Mouse (Mus musculus): ENCODE measurements around the gene Smok2a. TPM values are rescaled to one million over a fixed set of nuclear protein-coding genes. Genes with fewer than 3 reads are reported as not detected.
"Not testable (repeated sequence)": the region's sequence is repeated elsewhere in the genome, so short reads cannot be mapped to it uniquely, and the experiment has no call there.

The Smok2a gene
- polyA plus RNA-seq, 1 experiment from 2014 or later, result not detected

- H3K27ac ChIP-seq (ENCODE audit: low read depth, low read length); H3K27me3 ChIP-seq (replicated peaks; ENCODE audit: control insufficient read depth, insufficient read depth, low read length); H3K4me1 ChIP-seq (ENCODE audit: control insufficient read depth, insufficient read depth, low read length); H3K4me3 ChIP-seq (ENCODE audit: low read depth, low read length); H3K4me2 ChIP-seq (ENCODE audit: low read length); H3K9ac ChIP-seq (ENCODE audit: low read length); DNase-seq (ENCODE audit: low spot score); ATAC-seq; H3K36me3 ChIP-seq (ENCODE audit: control insufficient read depth, insufficient read depth, low read length): not testable (repeated sequence)
- peaks cover 20% of the 10 kb centered on the region for H3K9me3 ChIP-seq (replicated peaks; ENCODE audit: control insufficient read depth, low read length)
- 81% methylated on average over 1 of the region's 1 CpGs for WGBS
Observed at GRCm38 (mm10) chr17:13205247-13205646, 15.7 kb upstream of the Smok2a start.

GRCm38 (mm10) chr17:13206491-13206890, 14.5 kb upstream of the Smok2a start:
- no peaks in the 10 kb centered on the region for H3K27me3 ChIP-seq (replicated peaks; ENCODE audit: control insufficient read depth, insufficient read depth, low read length)
- DNase-seq (ENCODE audit: low spot score), result no peak
- no peaks in the 10 kb centered on the region for H3K4me1 ChIP-seq (ENCODE audit: control insufficient read depth, insufficient read depth, low read length)
- no peak overlapping the region for H3K9ac ChIP-seq (ENCODE audit: low read length)
- H3K4me3 ChIP-seq (ENCODE audit: low read depth, low read length), result no peak overlapping the region
- ATAC-seq, result no peak
- no peaks in the 10 kb centered on the region for H3K36me3 ChIP-seq (ENCODE audit: control insufficient read depth, insufficient read depth, low read length)
- no peak overlapping the region for H3K4me2 ChIP-seq (ENCODE audit: low read length)
- no peak overlapping the region for H3K27ac ChIP-seq (ENCODE audit: low read depth, low read length)
- 89% methylated on average over 2 of the region's 2 CpGs for WGBS
- H3K9me3 ChIP-seq (replicated peaks; ENCODE audit: control insufficient read depth, low read length), result peaks cover 16% of the 10 kb centered on the region

- H3K4me3 ChIP-seq (ENCODE audit: low read depth, low read length); H3K27me3 ChIP-seq (replicated peaks; ENCODE audit: control insufficient read depth, insufficient read depth, low read length); H3K27ac ChIP-seq (ENCODE audit: low read depth, low read length); H3K4me1 ChIP-seq (ENCODE audit: control insufficient read depth, insufficient read depth, low read length); ATAC-seq; DNase-seq (ENCODE audit: low spot score); H3K4me2 ChIP-seq (ENCODE audit: low read length); H3K9ac ChIP-seq (ENCODE audit: low read length); H3K36me3 ChIP-seq (ENCODE audit: control insufficient read depth, insufficient read depth, low read length): not testable (repeated sequence)
- peaks cover 36% of the 10 kb centered on the region for H3K9me3 ChIP-seq (replicated peaks; ENCODE audit: control insufficient read depth, low read length)
Observed at GRCm38 (mm10) chr17:13208460-13208859, 12.5 kb upstream of the Smok2a start.

GRCm38 (mm10) chr17:13212136-13212850, 8.7 kb upstream of the Smok2a start:
- DNase-seq (ENCODE audit: low spot score) (no peak), ATAC-seq (no peak)
- no peak overlapping the region for H3K4me3 ChIP-seq (ENCODE audit: low read depth, low read length)
- 69% methylated on average over 7 of the region's 7 CpGs for WGBS
- no peaks in the 10 kb centered on the region for H3K4me1 ChIP-seq (ENCODE audit: control insufficient read depth, insufficient read depth, low read length)
- no peaks in the 10 kb centered on the region for H3K27me3 ChIP-seq (replicated peaks; ENCODE audit: control insufficient read depth, insufficient read depth, low read length)
- H3K9ac ChIP-seq (ENCODE audit: low read length), result no peak overlapping the region
- no peaks in the 10 kb centered on the region for H3K36me3 ChIP-seq (ENCODE audit: control insufficient read depth, insufficient read depth, low read length)
- peaks cover 68% of the 10 kb centered on the region for H3K9me3 ChIP-seq (replicated peaks; ENCODE audit: control insufficient read depth, low read length)
- no peak overlapping the region for H3K27ac ChIP-seq (ENCODE audit: low read depth, low read length)
- no peak overlapping the region for H3K4me2 ChIP-seq (ENCODE audit: low read length)

- Histone ChIP-seq H3K9ac (ENCODE audit: low read length) (no peak overlapping the region), H3K27ac (ENCODE audit: low read depth, low read length) (no peak overlapping the region), H3K4me1 (ENCODE audit: control insufficient read depth, insufficient read depth, low read length) (no peaks in the 10 kb centered on the region), H3K4me3 (ENCODE audit: low read depth, low read length) (no peak overlapping the region), H3K9me3 (replicated peaks; ENCODE audit: control insufficient read depth, low read length) (peaks cover 82% of the 10 kb centered on the region), H3K36me3 (ENCODE audit: control insufficient read depth, insufficient read depth, low read length) (no peaks in the 10 kb centered on the region), H3K27me3 (replicated peaks; ENCODE audit: control insufficient read depth, insufficient read depth, low read length) (no peaks in the 10 kb centered on the region), H3K4me2 (ENCODE audit: low read length) (no peak overlapping the region)
- ATAC-seq (no peak), DNase-seq (ENCODE audit: low spot score) (no peak)
- 65% methylated on average over 4 of the region's 4 CpGs for WGBS
Observed at GRCm38 (mm10) chr17:13214169-13214568, 6.8 kb upstream of the Smok2a start.

- Histone ChIP-seq H3K36me3 (ENCODE audit: control insufficient read depth, insufficient read depth, low read length) (no peaks in the 10 kb centered on the region), H3K27me3 (replicated peaks; ENCODE audit: control insufficient read depth, insufficient read depth, low read length) (no peaks in the 10 kb centered on the region), H3K4me1 (ENCODE audit: control insufficient read depth, insufficient read depth, low read length) (no peaks in the 10 kb centered on the region), H3K4me2 (ENCODE audit: low read length) (no peak overlapping the region), H3K4me3 (ENCODE audit: low read depth, low read length) (no peak overlapping the region), H3K9me3 (replicated peaks; ENCODE audit: control insufficient read depth, low read length) (peaks cover 87% of the 10 kb centered on the region), H3K9ac (ENCODE audit: low read length) (no peak overlapping the region), H3K27ac (ENCODE audit: low read depth, low read length) (no peak overlapping the region)
- ATAC-seq (no peak), DNase-seq (ENCODE audit: low spot score) (no peak)
- WGBS, result 82% methylated on average over 2 of the region's 2 CpGs
Observed at GRCm38 (mm10) chr17:13215595-13215994, 5.4 kb upstream of the Smok2a start.

GRCm38 (mm10) chr17:13221921-13222320, 933 bp downstream of the Smok2a start:
- not testable (repeated sequence) for H3K9ac ChIP-seq (ENCODE audit: low read length); H3K36me3 ChIP-seq (ENCODE audit: control insufficient read depth, insufficient read depth, low read length); H3K27ac ChIP-seq (ENCODE audit: low read depth, low read length); H3K27me3 ChIP-seq (replicated peaks; ENCODE audit: control insufficient read depth, insufficient read depth, low read length); H3K4me3 ChIP-seq (ENCODE audit: low read depth, low read length); H3K4me2 ChIP-seq (ENCODE audit: low read length); H3K4me1 ChIP-seq (ENCODE audit: control insufficient read depth, insufficient read depth, low read length); ATAC-seq; DNase-seq (ENCODE audit: low spot score)
- 89% methylated on average over 2 of the region's 2 CpGs for WGBS
- H3K9me3 ChIP-seq (replicated peaks; ENCODE audit: control insufficient read depth, low read length), result peaks cover 78% of the 10 kb centered on the region

- not testable (repeated sequence) for H3K36me3 ChIP-seq (ENCODE audit: control insufficient read depth, insufficient read depth, low read length); H3K27ac ChIP-seq (ENCODE audit: low read depth, low read length); H3K27me3 ChIP-seq (replicated peaks; ENCODE audit: control insufficient read depth, insufficient read depth, low read length); DNase-seq (ENCODE audit: low spot score); H3K4me1 ChIP-seq (ENCODE audit: control insufficient read depth, insufficient read depth, low read length); H3K4me3 ChIP-seq (ENCODE audit: low read depth, low read length); H3K9ac ChIP-seq (ENCODE audit: low read length); ATAC-seq; H3K4me2 ChIP-seq (ENCODE audit: low read length)
- peaks cover 72% of the 10 kb centered on the region for H3K9me3 ChIP-seq (replicated peaks; ENCODE audit: control insufficient read depth, low read length)
- 74% methylated on average over 2 of the region's 2 CpGs for WGBS
Observed at GRCm38 (mm10) chr17:13229957-13230356, 9.0 kb downstream of the Smok2a start, which contains the start of gene Smok2b. Gene Smok2b, plus strand, starts transcription at chr17:13230257.

- peaks cover 40% of the 10 kb centered on the region for H3K9me3 ChIP-seq (replicated peaks; ENCODE audit: control insufficient read depth, low read length)
- DNase-seq (ENCODE audit: low spot score); H3K27ac ChIP-seq (ENCODE audit: low read depth, low read length); ATAC-seq; H3K9ac ChIP-seq (ENCODE audit: low read length); H3K36me3 ChIP-seq (ENCODE audit: control insufficient read depth, insufficient read depth, low read length); H3K4me2 ChIP-seq (ENCODE audit: low read length); H3K4me1 ChIP-seq (ENCODE audit: control insufficient read depth, insufficient read depth, low read length); H3K4me3 ChIP-seq (ENCODE audit: low read depth, low read length); H3K27me3 ChIP-seq (replicated peaks; ENCODE audit: control insufficient read depth, insufficient read depth, low read length): not testable (repeated sequence)
- WGBS, result 89% methylated on average over 4 of the region's 4 CpGs
Observed at GRCm38 (mm10) chr17:13239461-13239860, 18.5 kb downstream of the Smok2a start.

All from forebrain, embryonic 14.5 days (tissue).